Mouse (Mus musculus): ENCODE results near the gene Gm5148.

DNA sequence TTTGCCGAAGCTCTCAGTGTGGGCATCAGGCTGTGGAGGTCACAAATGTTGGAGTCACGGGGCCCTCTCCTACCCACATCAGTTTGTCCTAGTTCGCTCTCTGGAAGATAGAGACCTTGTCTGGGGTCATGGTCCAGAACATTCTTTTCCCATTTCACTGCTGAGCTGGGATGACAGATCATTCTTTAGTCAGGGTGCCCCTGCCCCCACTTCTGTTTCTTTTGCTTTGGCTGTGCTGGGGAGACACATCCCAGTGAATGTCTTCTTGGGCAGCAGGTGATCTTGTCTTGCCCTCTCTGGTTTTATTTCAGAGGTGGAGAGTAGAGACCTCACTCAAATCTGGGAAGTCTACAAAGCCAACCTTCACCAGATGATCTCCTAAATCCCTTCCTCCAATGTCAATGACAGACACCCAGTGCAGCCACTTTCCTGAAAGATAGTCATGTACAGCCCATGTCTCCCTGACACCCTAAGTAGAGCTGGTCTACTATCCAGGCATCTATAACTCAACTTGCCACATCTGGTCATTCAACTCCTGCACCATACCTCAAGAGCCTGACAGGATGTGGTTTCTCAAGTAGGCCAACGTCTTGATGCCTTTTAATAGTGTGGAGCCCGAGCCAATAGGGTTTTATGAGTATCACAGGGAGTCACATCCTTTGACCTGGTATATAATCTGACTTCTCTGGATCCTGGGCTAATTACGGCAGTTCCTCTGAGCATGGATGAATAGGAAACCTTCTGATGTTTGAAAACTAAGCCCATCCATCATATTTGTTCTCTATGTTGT lies 851 bp upstream of the Gm5148 start:
- TF ChIP-seq MAX (IDR thresholded peaks at IDR 0.05) (no peak), CTCF (IDR thresholded peaks at IDR 0.05; ENCODE audit: control insufficient read depth, insufficient read depth, insufficient read length) (no peak), FOSL1 (IDR thresholded peaks at IDR 0.05; ENCODE audit: insufficient read depth, low read length, poor library complexity, severe bottlenecking) (no peak), USF1 (IDR thresholded peaks at IDR 0.05; ENCODE audit: low read depth) (no peak), CEBPB (IDR thresholded peaks at IDR 0.05; ENCODE audit: low read depth) (no peak), MYOG (IDR thresholded peaks at IDR 0.05; ENCODE audit: control insufficient read depth, extremely low read depth, insufficient read length) (no peak)

Measured in C2C12 (cell line).